Mouse (Mus musculus) v-Abl transformed pro-B cells (cell line): ENCODE data around the gene Vmn2r35.
"Not testable (repeated sequence)": the region's sequence is repeated elsewhere in the genome, so short reads cannot be mapped to it uniquely, and the experiment has no call there.

Source experiments
- in situ Hi-C, 2 experiments: fragments of 400-800 bp; cut with MboI; formaldehyde crosslinking; loops; one replicate each; pipeline ENCODE4 v1.15.1; 2025; ENCODE audit not compliant: unreplicated experiment in 2 of 2

Vmn2r35 gene

DNA sequence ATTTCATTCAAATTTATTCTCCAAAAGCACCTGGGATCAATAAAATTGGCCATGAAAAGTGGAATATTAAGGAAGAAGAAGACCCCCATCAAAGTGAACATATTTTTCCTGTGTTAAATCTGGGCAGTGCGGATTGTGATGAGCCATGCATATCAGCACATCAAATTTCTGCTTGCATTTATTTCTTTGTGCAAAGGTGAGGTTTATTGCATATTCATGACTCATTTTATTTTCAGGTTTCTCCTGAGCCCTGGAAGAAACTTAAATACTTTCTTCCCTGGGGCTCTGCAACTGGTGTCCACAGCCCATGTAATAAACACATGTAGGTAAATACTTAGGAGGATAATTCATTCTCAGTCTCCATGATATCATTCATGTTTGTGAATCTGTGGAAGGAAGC lies at the start of gene Vmn2r35:
Vmn2r35 (minus strand) TSS at position 101 of the 400 bp plus-strand sequence.
- in situ Hi-C loops, result not testable (repeated sequence)

DNA sequence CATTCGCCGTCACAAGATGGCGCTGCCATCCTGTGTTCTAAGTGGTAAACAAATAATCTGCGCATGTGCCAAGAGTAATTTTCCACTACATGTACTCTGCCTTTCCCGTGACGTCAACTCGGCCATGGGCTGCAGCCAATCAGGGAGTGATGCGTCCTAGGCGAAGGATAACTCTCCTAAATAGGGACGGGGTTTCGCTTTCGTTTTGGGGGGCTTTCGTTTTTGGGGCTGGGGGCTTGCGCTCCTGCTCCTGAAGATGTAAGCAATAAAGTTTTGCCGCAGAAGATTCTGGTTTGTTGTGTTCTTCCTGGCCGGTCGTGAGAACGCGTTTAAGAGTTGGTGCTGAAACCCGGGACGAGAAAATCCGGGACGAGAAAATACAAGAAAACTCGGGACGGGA lies 25.5 kb downstream of the Vmn2r35 start:
- in situ Hi-C loops, result not testable (repeated sequence)
